Mouse (Mus musculus) cerebellum, postnatal 36 days (tissue): ENCODE results near the gene Fam120b.

ENCODE experiments used
- DNase-seq, 2 experiments: peaks; one replicate each; pipeline ENCODE4 v3.0.0; 2021 to 2022; ENCODE audit warnings: mixed read lengths in 2 of 2

Fam120b gene

GRCm38 (mm10) chr17:15379741-15380526 lies 16.1 kb upstream of the Fam120b start:
- no peak for DNase-seq

- DNase-seq = no peak
These were observed 15.4 kb upstream of the Fam120b start for GRCm38 (mm10) chr17:15380641-15381051.

- no peak for DNase-seq
These were observed 14.7 kb upstream of the Fam120b start for GRCm38 (mm10) chr17:15381092-15381860.

- no peak for DNase-seq
These were observed 13.9 kb upstream of the Fam120b start for GRCm38 (mm10) chr17:15381869-15382660.

GRCm38 (mm10) chr17:15383360-15383759 lies 12.6 kb upstream of the Fam120b start:
- DNase-seq = no peak

GRCm38 (mm10) chr17:15388892-15389291 lies 7.1 kb upstream of the Fam120b start:
- no peak for DNase-seq

- no peak for DNase-seq
These were observed 6.6 kb upstream of the Fam120b start for GRCm38 (mm10) chr17:15389356-15389755.

- no peak for DNase-seq
These were observed 5.7 kb downstream of the Fam120b start for GRCm38 (mm10) chr17:15401716-15402115.

GRCm38 (mm10) chr17:15406576-15406975 lies 10.6 kb downstream of the Fam120b start:
- DNase-seq = no peak

GRCm38 (mm10) chr17:15409261-15409660 lies 13.3 kb downstream of the Fam120b start:
- no peak for DNase-seq

GRCm38 (mm10) chr17:15410861-15411260 lies 14.9 kb downstream of the Fam120b start:
- DNase-seq = no peak

- no peak for DNase-seq
These were observed 20.7 kb downstream of the Fam120b start for GRCm38 (mm10) chr17:15416596-15417215.

GRCm38 (mm10) chr17:15419534-15419933 lies 23.5 kb downstream of the Fam120b start:
- DNase-seq = no peak

GRCm38 (mm10) chr17:15420021-15420603 lies 24.1 kb downstream of the Fam120b start:
- DNase-seq = no peak

GRCm38 (mm10) chr17:15421446-15421845 lies 25.4 kb downstream of the Fam120b start:
- no peak for DNase-seq

- no peak for DNase-seq
These were observed 26.7 kb downstream of the Fam120b start for GRCm38 (mm10) chr17:15422666-15423065.

- DNase-seq = no peak
These were observed 27.2 kb downstream of the Fam120b start for GRCm38 (mm10) chr17:15423080-15423765.

- no peak for DNase-seq
These were observed 29.9 kb downstream of the Fam120b start for GRCm38 (mm10) chr17:15425931-15426330.

GRCm38 (mm10) chr17:15429451-15429850 lies 33.4 kb downstream of the Fam120b start:
- no peak for DNase-seq

GRCm38 (mm10) chr17:15429937-15430336 lies 33.9 kb downstream of the Fam120b start:
- DNase-seq = peak; percentile 11 to 13

GRCm38 (mm10) chr17:15431021-15431514 lies 35.1 kb downstream of the Fam120b start:
- peak; percentile 42 to 46 for DNase-seq
